Mouse (Mus musculus): Measurements from ENCODE around the gene Akt1s1. TPM values are rescaled to one million over a fixed set of nuclear protein-coding genes. Genes with fewer than 3 reads are reported as not detected.
A peak's percentile ranks its signal among the peaks of the same experiment; 100 is the strongest.

Gene Akt1s1
- polyA plus RNA-seq, 2 experiments: 70.5 to 179 TPM

- no peak for TF ChIP-seq POLR2A (IDR thresholded peaks at IDR 0.05; ENCODE audit: borderline replicate concordance, extremely low read depth, insufficient read depth, insufficient read length)
- Histone ChIP-seq H3K9ac (ENCODE audit: low read depth, low read length, severe bottlenecking) (peak overlapping the region; percentile 100), H3K4me1 (ENCODE audit: control insufficient read depth, insufficient read depth, low read length) (peaks cover 40% of the 10 kb centered on the region), H3K4me3 (replicated peaks; ENCODE audit: low read length) (peak overlapping the region; percentile 98), H3K27me3 (ENCODE audit: control insufficient read depth, insufficient read depth, low read length) (no peaks in the 10 kb centered on the region), H3K4me2 (replicated peaks; ENCODE audit: low read depth, low read length, severe bottlenecking) (peak overlapping the region; percentile 94), H3K36me3 (ENCODE audit: control insufficient read depth, insufficient read depth, low read length) (peaks cover 49% of the 10 kb centered on the region), H3K9me3 (ENCODE audit: control insufficient read depth, low read length) (no peaks in the 10 kb centered on the region), H3K27ac (replicated peaks; ENCODE audit: low read depth, low read length) (no peak overlapping the region)
- 69% methylated on average over 17 of the region's 19 CpGs for WGBS
- ATAC-seq (ENCODE audit: low FRiP score, low read depth) (no peak), DNase-seq (ENCODE audit: low spot score) (no peak)
These were observed 18.4 kb downstream of the Akt1s1 start for GRCm38 (mm10) chr7:44867010-44867702.

GRCm38 (mm10) chr7:44867802-44868201, 19.0 kb downstream of the Akt1s1 start:
- no peak for ATAC-seq (ENCODE audit: low FRiP score, low read depth)

GRCm38 (mm10) chr7:44868465-44868864, 19.7 kb downstream of the Akt1s1 start:
- Histone ChIP-seq H3K36me3 (ENCODE audit: control insufficient read depth, insufficient read depth, low read length) (peaks cover 36% of the 10 kb centered on the region), H3K9me3 (ENCODE audit: control insufficient read depth, low read length) (no peaks in the 10 kb centered on the region), H3K4me3 (replicated peaks; ENCODE audit: low read length) (peak overlapping the region; percentile 98), H3K9ac (ENCODE audit: low read depth, low read length, severe bottlenecking) (peak overlapping the region; percentile 100), H3K27me3 (ENCODE audit: control insufficient read depth, insufficient read depth, low read length) (no peaks in the 10 kb centered on the region), H3K27ac (replicated peaks; ENCODE audit: low read depth, low read length) (peak overlapping the region; percentile 100), H3K4me1 (ENCODE audit: control insufficient read depth, insufficient read depth, low read length) (peaks cover 40% of the 10 kb centered on the region), H3K4me2 (replicated peaks; ENCODE audit: low read depth, low read length, severe bottlenecking) (peak overlapping the region; percentile 94)
- ATAC-seq (ENCODE audit: low FRiP score, low read depth) (no peak), DNase-seq (ENCODE audit: low spot score) (no peak)
- WGBS: 5% methylated on average over 16 of the region's 16 CpGs
- TF ChIP-seq POLR2A (IDR thresholded peaks at IDR 0.05; ENCODE audit: borderline replicate concordance, extremely low read depth, insufficient read depth, insufficient read length): no peak

More at GRCm38 (mm10) chr7:44867802-44868201, 19.0 kb downstream of the Akt1s1 start:
- peak overlapping the region; percentile 100 for H3K9ac ChIP-seq (ENCODE audit: low read depth, low read length, severe bottlenecking)
- H3K9me3 ChIP-seq (ENCODE audit: control insufficient read depth, low read length): no peaks in the 10 kb centered on the region
- no peak for DNase-seq (ENCODE audit: low spot score)
- peaks cover 42% of the 10 kb centered on the region for H3K36me3 ChIP-seq (ENCODE audit: control insufficient read depth, insufficient read depth, low read length)
- no peak for TF ChIP-seq POLR2A (IDR thresholded peaks at IDR 0.05; ENCODE audit: borderline replicate concordance, extremely low read depth, insufficient read depth, insufficient read length)
- 54% methylated on average over 9 of the region's 9 CpGs for WGBS
- no peak overlapping the region for H3K27ac ChIP-seq (replicated peaks; ENCODE audit: low read depth, low read length)
- H3K4me1 ChIP-seq (ENCODE audit: control insufficient read depth, insufficient read depth, low read length): peaks cover 40% of the 10 kb centered on the region
- peak overlapping the region; percentile 98 for H3K4me3 ChIP-seq (replicated peaks; ENCODE audit: low read length)
- no peaks in the 10 kb centered on the region for H3K27me3 ChIP-seq (ENCODE audit: control insufficient read depth, insufficient read depth, low read length)
- peak overlapping the region; percentile 94 for H3K4me2 ChIP-seq (replicated peaks; ENCODE audit: low read depth, low read length, severe bottlenecking)

GRCm38 (mm10) chr7:44868919-44869696, 20.3 kb downstream of the Akt1s1 start:
- ATAC-seq (ENCODE audit: low FRiP score, low read depth): peak; percentile 66
- WGBS: under 1% methylated on average over 70 of the region's 108 CpGs
- peak overlapping the region; percentile 100 for H3K27ac ChIP-seq (replicated peaks; ENCODE audit: low read depth, low read length)

GRCm38 (mm10) chr7:44869697-44870528, 21.1 kb downstream of the Akt1s1 start, which contains the start of gene Ptov1:
Gene Ptov1 (minus strand): TSS chr7:44869788.
- Histone ChIP-seq H3K4me3 (replicated peaks; ENCODE audit: low read length) (peak within 1 kb of the TSS; percentile 98), H3K4me1 (ENCODE audit: control insufficient read depth, insufficient read depth, low read length) (peaks cover 40% of the 10 kb centered on the region), H3K36me3 (ENCODE audit: control insufficient read depth, insufficient read depth, low read length) (peaks cover 21% of the 10 kb centered on the region), H3K9ac (ENCODE audit: low read depth, low read length, severe bottlenecking) (peak within 1 kb of the TSS; percentile 100), H3K9me3 (ENCODE audit: control insufficient read depth, low read length) (no peaks in the 10 kb centered on the region), H3K27ac (replicated peaks; ENCODE audit: low read depth, low read length) (peak within 1 kb of the TSS; percentile 100), H3K4me2 (replicated peaks; ENCODE audit: low read depth, low read length, severe bottlenecking) (peak within 1 kb of the TSS; percentile 94), H3K27me3 (ENCODE audit: control insufficient read depth, insufficient read depth, low read length) (no peaks in the 10 kb centered on the region)
- WGBS: 5% methylated on average over 28 of the region's 29 CpGs
- peak; percentile 92 for ATAC-seq (ENCODE audit: low FRiP score, low read depth)
- DNase-seq (ENCODE audit: low spot score): peak; percentile 97
- peak; percentile 39; the same call in 1 of the 2 replicates for TF ChIP-seq POLR2A (IDR thresholded peaks at IDR 0.05; ENCODE audit: borderline replicate concordance, extremely low read depth, insufficient read depth, insufficient read length)

More at GRCm38 (mm10) chr7:44868919-44869696, 20.3 kb downstream of the Akt1s1 start:
- peak; percentile 42; the same call in 1 of the 2 replicates for TF ChIP-seq POLR2A (IDR thresholded peaks at IDR 0.05; ENCODE audit: borderline replicate concordance, extremely low read depth, insufficient read depth, insufficient read length)
- Histone ChIP-seq H3K9ac (ENCODE audit: low read depth, low read length, severe bottlenecking) (peak overlapping the region; percentile 100), H3K27me3 (ENCODE audit: control insufficient read depth, insufficient read depth, low read length) (no peaks in the 10 kb centered on the region), H3K4me2 (replicated peaks; ENCODE audit: low read depth, low read length, severe bottlenecking) (peak overlapping the region; percentile 94), H3K4me3 (replicated peaks; ENCODE audit: low read length) (peak overlapping the region; percentile 98), H3K9me3 (ENCODE audit: control insufficient read depth, low read length) (no peaks in the 10 kb centered on the region), H3K4me1 (ENCODE audit: control insufficient read depth, insufficient read depth, low read length) (peaks cover 40% of the 10 kb centered on the region), H3K36me3 (ENCODE audit: control insufficient read depth, insufficient read depth, low read length) (peaks cover 29% of the 10 kb centered on the region)
- DNase-seq (ENCODE audit: low spot score): peak; percentile 81

Data from limb, embryonic 14.5 days (tissue).